Comparison of ENCODE assay signal across 14 mouse cellular contexts in the genomic region with DNA sequence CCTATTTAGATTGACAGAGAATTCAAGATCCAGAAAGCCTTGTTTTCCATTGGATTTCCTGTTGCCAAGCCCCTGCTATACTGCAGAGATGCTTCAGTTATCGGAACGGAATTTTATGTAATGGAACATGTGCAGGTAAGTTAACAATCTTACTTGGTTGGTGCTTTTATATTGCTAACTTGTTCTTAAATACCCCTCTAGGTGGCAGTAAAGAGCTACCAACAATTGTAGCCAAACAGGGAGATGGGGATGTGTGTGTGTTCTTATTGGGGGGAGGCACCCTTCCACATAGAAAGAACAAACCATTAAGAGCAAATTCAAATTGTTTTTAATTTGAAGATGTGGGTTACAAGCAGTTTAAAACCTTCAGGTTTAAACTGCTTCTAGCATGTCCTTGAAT. TPM values are rescaled to one million over a fixed set of nuclear protein-coding genes. Genes with fewer than 3 reads are reported as not detected.
DNase-seq lines count a peak whose midpoint lies in the region; ATAC-seq and TF ChIP-seq lines count a peak whose summit lies in the region.
"Had no signal": no experiment of that assay in that cellular context is flagged by ENCODE, and none has a peak within 500 bp of the region (broad histone marks: within the 10 kb centered on the region; RNA-seq: fewer than 3 reads in every experiment).

No protein-coding gene starts in this region.

- no peaks in the 10 kb centered on the region for H3K9me3 ChIP-seq in intestine, postnatal 0 days (ENCODE audit: control insufficient read depth)
- H3K9me3 ChIP-seq in intestine, embryonic 15.5 days: no peaks in the 10 kb centered on the region
- no peaks in the 10 kb centered on the region for H3K9me3 ChIP-seq in CH12.LX (replicated peaks; ENCODE audit: low read length)
- H3K9me3 ChIP-seq: embryonic facial prominence, embryonic 12.5 days; heart, embryonic 10.5 days had no signal

- no peak for TF ChIP-seq POLR2A in CH12.LX (IDR thresholded peaks at IDR 0.05; ENCODE audit: low read depth, low read length)

- no peak overlapping the region for H3K4me2 ChIP-seq in intestine, postnatal 0 days (replicated peaks; ENCODE audit: low read depth)
- no peak overlapping the region for H3K4me2 ChIP-seq in intestine, embryonic 15.5 days (replicated peaks)
- no peak overlapping the region for H3K4me2 ChIP-seq in CH12.LX (ENCODE audit: insufficient read depth, low read depth, poor library complexity, severe bottlenecking)
- H3K4me2 ChIP-seq: embryonic facial prominence, embryonic 12.5 days had no signal

- DNase-seq in CH12.LX (ENCODE audit: extremely low read depth) (peak; percentile 55), NIH3T3 (ENCODE audit: low read depth) (peak; percentile 57)
- DNase-seq in adrenal gland, adult 2 months: no peak
- DNase-seq in lung, postnatal 14 days: no peak
- DNase-seq in lung, postnatal 25 days (ENCODE audit: low spot score): no peak
- DNase-seq: adrenal gland, postnatal 25 days; kidney, postnatal 4 days had no signal

- TF ChIP-seq RAD21 in CH12.LX (IDR thresholded peaks at IDR 0.05; ENCODE audit: low read depth, low read length): peak; percentile 67

- H3K27me3 ChIP-seq in intestine, postnatal 0 days (replicated peaks; ENCODE audit: control insufficient read depth, insufficient read depth, low read length): no peaks in the 10 kb centered on the region
- H3K27me3 ChIP-seq in intestine, embryonic 15.5 days (replicated peaks): no peaks in the 10 kb centered on the region
- no peaks in the 10 kb centered on the region for H3K27me3 ChIP-seq in CH12.LX (replicated peaks)
- H3K27me3 ChIP-seq: embryonic facial prominence, embryonic 12.5 days had no signal

- H3K27ac ChIP-seq in intestine, postnatal 0 days (ENCODE audit: low read depth, low read length): no peak overlapping the region
- H3K27ac ChIP-seq in intestine, embryonic 15.5 days: no peak overlapping the region
- H3K27ac ChIP-seq in CH12.LX (ENCODE audit: insufficient read depth, low read depth): no peak overlapping the region
- H3K27ac ChIP-seq: embryonic facial prominence, embryonic 12.5 days; heart, embryonic 10.5 days had no signal

- H3K4me3 ChIP-seq in intestine, postnatal 0 days (ENCODE audit: low read depth, low read length): no peak overlapping the region
- no peak overlapping the region for H3K4me3 ChIP-seq in intestine, embryonic 15.5 days (replicated peaks)
- no peak overlapping the region for H3K4me3 ChIP-seq in CH12.LX (replicated peaks in 1 of 3; ENCODE audit: low read depth in 2 of 3, low read length in 2 of 3, poor library complexity in 1 of 3)
- H3K4me3 ChIP-seq: embryonic facial prominence, embryonic 12.5 days; heart, embryonic 10.5 days had no signal

- in situ Hi-C loops in CH12.LX (cut with MboI; ENCODE audit: low pct_ligation_motif_present, low pct_unique_long_range_greater_than_20kb, low sequenced_read_pairs): no loop called here

- H3K9ac ChIP-seq in intestine, postnatal 0 days (ENCODE audit: low read depth, low read length): no peak overlapping the region
- no peak overlapping the region for H3K9ac ChIP-seq in intestine, embryonic 15.5 days
- H3K9ac ChIP-seq in CH12.LX (ENCODE audit: insufficient read depth, low read depth): no peak overlapping the region
- H3K9ac ChIP-seq: embryonic facial prominence, embryonic 12.5 days had no signal

- 73% methylated on average over 2 of the region's 2 CpGs for WGBS in intestine, postnatal 0 days
- 66% methylated on average over 2 of the region's 2 CpGs for WGBS in intestine, embryonic 15.5 days

- peak; percentile 78 for TF ChIP-seq CTCF in intestine, postnatal 0 days (IDR thresholded peaks at IDR 0.05; ENCODE audit: low read depth)
- TF ChIP-seq CTCF in CH12.LX (conservative IDR thresholded peaks at IDR 0.05 in 1 of 2, IDR thresholded peaks at IDR 0.05 in 1 of 2; ENCODE audit: low read depth in 2 of 2, low read length in 2 of 2): peak; percentile 26 to 71; a peak in 3 of 4 replicates

- no peaks in the 10 kb centered on the region for H3K4me1 ChIP-seq in intestine, postnatal 0 days (replicated peaks; ENCODE audit: control insufficient read depth, insufficient read depth, low read length)
- H3K4me1 ChIP-seq in intestine, embryonic 15.5 days (replicated peaks): no peaks in the 10 kb centered on the region
- no peaks in the 10 kb centered on the region for H3K4me1 ChIP-seq in CH12.LX (ENCODE audit: control insufficient read depth in 1 of 2, insufficient read depth in 2 of 2)
- H3K4me1 ChIP-seq: embryonic facial prominence, embryonic 12.5 days; heart, embryonic 10.5 days had no signal

- no peak for ATAC-seq in intestine, postnatal 0 days
- no peak for ATAC-seq in intestine, embryonic 15.5 days
- peak; percentile 72 for ATAC-seq in granulocyte monocyte progenitor cell, adult 5-6 weeks (replicated peaks; ENCODE audit: poor library complexity, severe bottlenecking)

- dilution Hi-C loops in CH12.LX (cut with MboI; ENCODE audit: extremely low pct_ligation_motif_present, extremely low pct_unique_long_range_greater_than_20kb, low sequenced_read_pairs): no loop called here

- no peaks in the 10 kb centered on the region for H3K79me2 ChIP-seq in CH12.LX (replicated peaks; ENCODE audit: control insufficient read depth, extremely low read depth, insufficient read depth, poor library complexity, severe bottlenecking)

- TF ChIP-seq EP300 in CH12.LX (IDR thresholded peaks at IDR 0.05; ENCODE audit: low read length): no peak

- H3K36me3 ChIP-seq in intestine, postnatal 0 days (ENCODE audit: control insufficient read depth, insufficient read depth): peaks cover 21% of the 10 kb centered on the region; the same call in 1 of the 2 replicates
- no peaks in the 10 kb centered on the region for H3K36me3 ChIP-seq in intestine, embryonic 15.5 days
- H3K36me3 ChIP-seq in CH12.LX (replicated peaks in 1 of 2; ENCODE audit: control insufficient read depth in 1 of 2, insufficient read depth in 1 of 2, low read length in 1 of 2): peaks cover 9 to 41% of the 10 kb centered on the region in 2 experiments
- H3K36me3 ChIP-seq: embryonic facial prominence, embryonic 12.5 days had no signal

TF ChIP-seq in CH12.LX, 34 proteins besides CTCF, POLR2A, EP300 and RAD21:
- TF ChIP-seq SMC3 (IDR thresholded peaks at IDR 0.05; ENCODE audit: low read depth, low read length): peak; percentile 34
- no peak for TF ChIP-seq GABPA (IDR thresholded peaks at IDR 0.05; ENCODE audit: insufficient replicate concordance, low read depth, low read length)

RNA-seq across cellular contexts. Expression of gene Acad11, which starts 12.6 kb away (rescaled TPM):
- 60.6 and 65.0 TPM in 2 replicates for polyA plus RNA-seq in intestine, postnatal 0 days (2015; fragmentation: Nextera tagmentation; extraction: Ambion mirVana)
- polyA plus RNA-seq in intestine, embryonic 15.5 days (2015; fragmentation: Nextera tagmentation; extraction: Ambion mirVana): 21.8 and 24.7 TPM in 2 replicates
- 8.0 and 10.0 TPM in 2 replicates for total RNA-seq in CH12.LX (2012; rRNA removed)
- total RNA-seq in CH12.LX (2014; rRNA removed): 11.2 and 12.1 TPM in 2 replicates
- 8.0 and 8.3 TPM in 2 replicates for polyA plus RNA-seq in CH12.LX (2012; ENCODE audit: insufficient read length, low read depth)
- total RNA-seq in granulocyte monocyte progenitor cell, adult 5-6 weeks (2014; fragmentation: Nextera tagmentation): 25.1 and 32.9 TPM in 2 replicates
- 26.1 and 31.1 TPM in 2 replicates for total RNA-seq in granulocyte monocyte progenitor cell, adult 5-6 weeks (2017)
- 10 to 100 TPM; 78.7 to 91.9 TPM for total RNA-seq in adrenal gland, adult 2 months (2021)
- polyA plus RNA-seq in adrenal gland, adult 2 months (2012; rRNA removed): 33.0 and 40.1 TPM in 2 replicates

RNA-seq across cellular contexts. Expression of gene Uba5, which starts 12.9 kb away (rescaled TPM):
- polyA plus RNA-seq in intestine, postnatal 0 days (2015; fragmentation: Nextera tagmentation; extraction: Ambion mirVana): 32.2 and 32.9 TPM in 2 replicates
- 46.7 and 49.6 TPM in 2 replicates for polyA plus RNA-seq in intestine, embryonic 15.5 days (2015; fragmentation: Nextera tagmentation; extraction: Ambion mirVana)
- total RNA-seq in CH12.LX (2012; rRNA removed) (24.0 and 28.5 TPM in 2 replicates), CH12.LX (2014; rRNA removed) (29.3 and 35.8 TPM in 2 replicates)
- polyA plus RNA-seq in CH12.LX (2012; ENCODE audit: insufficient read length, low read depth): 33.4 and 34.9 TPM in 2 replicates
- total RNA-seq in granulocyte monocyte progenitor cell, adult 5-6 weeks (2014; fragmentation: Nextera tagmentation): 49.3 and 57.4 TPM in 2 replicates
- 52.5 and 54.0 TPM in 2 replicates for total RNA-seq in granulocyte monocyte progenitor cell, adult 5-6 weeks (2017)
- total RNA-seq in adrenal gland, adult 2 months (2021): 10 to 100 TPM; 40.6 to 46.4 TPM
- 15.0 and 18.0 TPM in 2 replicates for polyA plus RNA-seq in adrenal gland, adult 2 months (2012; rRNA removed)

RNA-seq across cellular contexts. Expression of gene Gm28305, which starts 35.3 kb away (rescaled TPM):
- not detected in 2 replicates for polyA plus RNA-seq in intestine, postnatal 0 days (2015; fragmentation: Nextera tagmentation; extraction: Ambion mirVana)
- polyA plus RNA-seq in intestine, embryonic 15.5 days (2015; fragmentation: Nextera tagmentation; extraction: Ambion mirVana): not detected in 2 replicates
- not detected in 2 replicates for total RNA-seq in CH12.LX (2012; rRNA removed)
- not detected in 2 replicates for total RNA-seq in CH12.LX (2014; rRNA removed)
- polyA plus RNA-seq in CH12.LX (2012; ENCODE audit: insufficient read length, low read depth): not detected in 2 replicates
- total RNA-seq in granulocyte monocyte progenitor cell, adult 5-6 weeks (2014; fragmentation: Nextera tagmentation): not detected in 2 replicates
- not detected in 2 replicates for total RNA-seq in granulocyte monocyte progenitor cell, adult 5-6 weeks (2017)
- total RNA-seq in adrenal gland, adult 2 months (2021): not detected
- polyA plus RNA-seq in adrenal gland, adult 2 months (2012; rRNA removed): not detected in 2 replicates
- total RNA-seq: adrenal gland, postnatal 25 days had no signal
- polyA plus RNA-seq: embryonic facial prominence, embryonic 12.5 days; heart, embryonic 10.5 days; limb, embryonic 14.5 days; small intestine, adult 2 months had no signal

RNA-seq across cellular contexts. Expression of gene Ackr4, which starts 50.9 kb away (rescaled TPM):
- 5.8 and 7.0 TPM in 2 replicates for polyA plus RNA-seq in intestine, postnatal 0 days (2015; fragmentation: Nextera tagmentation; extraction: Ambion mirVana)
- polyA plus RNA-seq in intestine, embryonic 15.5 days (2015; fragmentation: Nextera tagmentation; extraction: Ambion mirVana): 4.3 TPM in 2 replicates
- total RNA-seq in CH12.LX (2012; rRNA removed): 0.17 and 0.25 TPM in 2 replicates
- total RNA-seq in CH12.LX (2014; rRNA removed): 0.36 and 0.39 TPM in 2 replicates
- 0.33 and 0.49 TPM in 2 replicates for polyA plus RNA-seq in CH12.LX (2012; ENCODE audit: insufficient read length, low read depth)
- not detected in 2 replicates for total RNA-seq in granulocyte monocyte progenitor cell, adult 5-6 weeks (2014; fragmentation: Nextera tagmentation)
- 0.09 TPM in 1 of 2 replicates, not detected in the other for total RNA-seq in granulocyte monocyte progenitor cell, adult 5-6 weeks (2017)
- under 1 TPM in 1 of 2 experiments, not detected in 1; 0.17 TPM for total RNA-seq in adrenal gland, adult 2 months (2021)
- polyA plus RNA-seq in adrenal gland, adult 2 months (2012; rRNA removed): 0.11 and 0.12 TPM in 2 replicates

Comparison
In these comparisons a context has a peak if more than half of its experiments do, and no peak if none do; other contexts are left out.
1. DNase-seq: peak in CH12.LX (single experiment) and NIH3T3 (single experiment); none in adrenal gland, adult 2 months (single experiment), lung, postnatal 14 days (single experiment) and lung, postnatal 25 days (single experiment).